Mouse (Mus musculus) embryonic facial prominence, embryonic 11.5 days (tissue): ENCODE results near the gene Slc5a5. TPM values are rescaled to one million over a fixed set of nuclear protein-coding genes. Genes with fewer than 3 reads are reported as not detected.

Source experiments
- ATAC-seq: fragments of 200-750 bp; cut with Nextera tagmentation; replicated peaks from 2 replicates; pipeline ENCODE4 v1.8.0; 2017; ENCODE audit warnings: low read depth; ENCODE audit not compliant: insufficient number of reproducible peaks, low FRiP score, low TSS enrichment
- DNase-seq: peaks from one replicate; pipeline ENCODE4 v3.0.0-alpha.2; 2015; ENCODE audit warnings: low spot score
- H3K27ac ChIP-seq: fragments of 300-500 bp; sonication (generic); replicated peaks from 2 replicates; pipeline ENCODE4 v1.5.1; 2014; ENCODE audit warnings: mild to moderate bottlenecking, low read depth, low read length, control low read depth
- H3K27me3 ChIP-seq: fragments of 300-500 bp; sonication (generic); 2 replicates; pipeline ENCODE4 v1.6.1; 2014; ENCODE audit warnings: mild to moderate bottlenecking, low read length, moderate library complexity, mixed read lengths; ENCODE audit not compliant: control insufficient read depth, insufficient read depth
- H3K36me3 ChIP-seq: fragments of 300-500 bp; sonication (generic); replicated peaks from 2 replicates; pipeline ENCODE4 v1.6.1; 2014; ENCODE audit warnings: low read depth, mild to moderate bottlenecking, low read length, moderate library complexity, mixed read lengths; ENCODE audit not compliant: control insufficient read depth, insufficient read depth
- H3K4me1 ChIP-seq: fragments of 300-500 bp; sonication (generic); 2 replicates; pipeline ENCODE4 v1.6.1; 2014; ENCODE audit warnings: low read length, mixed read lengths; ENCODE audit not compliant: control insufficient read depth, insufficient read depth
- H3K4me2 ChIP-seq: fragments of 300-500 bp; sonication (generic); 2 replicates; pipeline ENCODE4 v1.6.1; 2014; ENCODE audit warnings: low read depth, mild to moderate bottlenecking, control low read depth, low read length, moderate library complexity
- H3K4me3 ChIP-seq: fragments of 300-500 bp; sonication (generic); 2 replicates; pipeline ENCODE4 v1.5.1; 2014; ENCODE audit warnings: low read depth, low read length, control low read depth
- H3K9ac ChIP-seq: fragments of 300-500 bp; sonication (generic); replicated peaks from 2 replicates; pipeline ENCODE4 v1.6.1; 2014; ENCODE audit warnings: mild to moderate bottlenecking, control low read depth, low read length
- H3K9me3 ChIP-seq: fragments of 300-500 bp; sonication (generic); replicated peaks from 2 replicates; pipeline ENCODE4 v1.6.1; 2016; ENCODE audit warnings: mild to moderate bottlenecking, low read length, inconsistent platforms, mixed read lengths; ENCODE audit not compliant: control insufficient read depth
- WGBS: fragments of 180-500 bp; shearing (Covaris S2); extraction: QIAGEN DNeasy Blood & Tissue Kit; methylation state at CpG from one replicate; pipeline ENCODE4 v1.1.7; 2014; 5-methylcytosine and 5-hydroxymethylcytosine counted together
- polyA plus RNA-seq: library from polyadenylated mRNA; unstranded; fragments of >200 nt; fragmentation: Nextera tagmentation; extraction: Ambion mirVana; gene quantifications from 2 replicates; pipeline ENCODE4 v1.2.1, GENCODE M21; 2014

Slc5a5 gene
- polyA plus RNA-seq, 1 experiment from 2014 or later, result 0.27 TPM

GRCm38 (mm10) chr8:70926396-70926795, 33.8 kb upstream of the Slc5a5 start:
- Histone ChIP-seq H3K4me1 (no peaks in the 10 kb centered on the region), H3K4me3 (no peak overlapping the region), H3K27ac (no peak overlapping the region), H3K9me3 (no peaks in the 10 kb centered on the region), H3K36me3 (no peaks in the 10 kb centered on the region), H3K27me3 (no peaks in the 10 kb centered on the region), H3K9ac (no peak overlapping the region), H3K4me2 (no peak overlapping the region)
- no peak for DNase-seq
- WGBS, result 90% methylated on average over 5 of the region's 5 CpGs
- no peak for ATAC-seq

GRCm38 (mm10) chr8:70925754-70926153, 33.2 kb upstream of the Slc5a5 start:
- WGBS, result 90% methylated on average over 4 of the region's 4 CpGs
- no peak for DNase-seq
- Histone ChIP-seq H3K9me3 (no peaks in the 10 kb centered on the region), H3K4me3 (no peak overlapping the region), H3K27me3 (no peaks in the 10 kb centered on the region), H3K27ac (no peak overlapping the region), H3K9ac (no peak overlapping the region), H3K4me2 (no peak overlapping the region), H3K36me3 (no peaks in the 10 kb centered on the region), H3K4me1 (no peaks in the 10 kb centered on the region)
- no peak for ATAC-seq

- DNase-seq, result no peak
- no peaks in the 10 kb centered on the region for H3K4me1 ChIP-seq
- no peaks in the 10 kb centered on the region for H3K9me3 ChIP-seq
- H3K4me2 ChIP-seq, result no peak overlapping the region
- ATAC-seq, result no peak
- no peak overlapping the region for H3K9ac ChIP-seq
- WGBS, result 90% methylated on average over 4 of the region's 4 CpGs
- no peak overlapping the region for H3K27ac ChIP-seq
- H3K4me3 ChIP-seq, result no peak overlapping the region
- H3K36me3 ChIP-seq, result no peaks in the 10 kb centered on the region
- H3K27me3 ChIP-seq, result no peaks in the 10 kb centered on the region
These were observed 31.6 kb upstream of the Slc5a5 start for GRCm38 (mm10) chr8:70924151-70924550.

GRCm38 (mm10) chr8:70920049-70920922, 27.7 kb upstream of the Slc5a5 start:
- 92% methylated on average over 9 of the region's 9 CpGs for WGBS
- no peaks in the 10 kb centered on the region for H3K4me1 ChIP-seq
- DNase-seq (no peak), ATAC-seq (no peak)
- no peak overlapping the region for H3K4me2 ChIP-seq
- H3K27me3 ChIP-seq, result no peaks in the 10 kb centered on the region
- H3K27ac ChIP-seq, result no peak overlapping the region
- peaks cover 8% of the 10 kb centered on the region for H3K36me3 ChIP-seq
- no peak overlapping the region for H3K9ac ChIP-seq
- no peaks in the 10 kb centered on the region for H3K9me3 ChIP-seq
- H3K4me3 ChIP-seq, result no peak overlapping the region

GRCm38 (mm10) chr8:70914704-70915103, 22.1 kb upstream of the Slc5a5 start:
- ATAC-seq (no peak), DNase-seq (no peak)
- peaks cover 28% of the 10 kb centered on the region for H3K36me3 ChIP-seq
- no peaks in the 10 kb centered on the region for H3K4me1 ChIP-seq
- no peak overlapping the region for H3K4me3 ChIP-seq
- H3K27ac ChIP-seq, result no peak overlapping the region
- no peaks in the 10 kb centered on the region for H3K9me3 ChIP-seq
- no peak overlapping the region for H3K9ac ChIP-seq
- no peaks in the 10 kb centered on the region for H3K27me3 ChIP-seq
- 95% methylated on average over 17 of the region's 17 CpGs for WGBS
- no peak overlapping the region for H3K4me2 ChIP-seq

GRCm38 (mm10) chr8:70913523-70913922, 21.0 kb upstream of the Slc5a5 start:
- no peaks in the 10 kb centered on the region for H3K27me3 ChIP-seq
- peaks cover 28% of the 10 kb centered on the region for H3K36me3 ChIP-seq
- H3K4me3 ChIP-seq, result no peak overlapping the region
- H3K4me2 ChIP-seq, result no peak overlapping the region
- H3K4me1 ChIP-seq, result no peaks in the 10 kb centered on the region
- no peak overlapping the region for H3K27ac ChIP-seq
- no peaks in the 10 kb centered on the region for H3K9me3 ChIP-seq
- ATAC-seq (no peak), DNase-seq (no peak)
- WGBS, result 94% methylated on average over 26 of the region's 26 CpGs
- no peak overlapping the region for H3K9ac ChIP-seq

GRCm38 (mm10) chr8:70912955-70913354, 20.4 kb upstream of the Slc5a5 start:
- no peak overlapping the region for H3K9ac ChIP-seq
- peaks cover 28% of the 10 kb centered on the region for H3K36me3 ChIP-seq
- no peaks in the 10 kb centered on the region for H3K4me1 ChIP-seq
- no peaks in the 10 kb centered on the region for H3K9me3 ChIP-seq
- H3K4me3 ChIP-seq, result no peak overlapping the region
- no peaks in the 10 kb centered on the region for H3K27me3 ChIP-seq
- no peak for ATAC-seq
- WGBS, result 94% methylated on average over 30 of the region's 30 CpGs
- H3K4me2 ChIP-seq, result no peak overlapping the region
- no peak overlapping the region for H3K27ac ChIP-seq
- no peak for DNase-seq

- ATAC-seq (no peak), DNase-seq (no peak)
- Histone ChIP-seq H3K9ac (no peak overlapping the region), H3K9me3 (no peaks in the 10 kb centered on the region), H3K27me3 (no peaks in the 10 kb centered on the region), H3K4me2 (no peak overlapping the region), H3K4me3 (no peak overlapping the region), H3K4me1 (no peaks in the 10 kb centered on the region), H3K27ac (no peak overlapping the region), H3K36me3 (peaks cover 24% of the 10 kb centered on the region)
- WGBS, result 89% methylated on average over 5 of the region's 5 CpGs
These were observed 19.0 kb upstream of the Slc5a5 start for GRCm38 (mm10) chr8:70911596-70911995.
